Mouse (Mus musculus) cerebellum, adult 9-10 months (tissue): ENCODE measurements around the gene Rgs10.
A peak's percentile ranks its signal among the peaks of the same experiment; 100 is the strongest.

Source experiments
- DNase-seq: peaks from one replicate; pipeline ENCODE4 v3.0.0; 2022

The Rgs10 gene

DNA sequence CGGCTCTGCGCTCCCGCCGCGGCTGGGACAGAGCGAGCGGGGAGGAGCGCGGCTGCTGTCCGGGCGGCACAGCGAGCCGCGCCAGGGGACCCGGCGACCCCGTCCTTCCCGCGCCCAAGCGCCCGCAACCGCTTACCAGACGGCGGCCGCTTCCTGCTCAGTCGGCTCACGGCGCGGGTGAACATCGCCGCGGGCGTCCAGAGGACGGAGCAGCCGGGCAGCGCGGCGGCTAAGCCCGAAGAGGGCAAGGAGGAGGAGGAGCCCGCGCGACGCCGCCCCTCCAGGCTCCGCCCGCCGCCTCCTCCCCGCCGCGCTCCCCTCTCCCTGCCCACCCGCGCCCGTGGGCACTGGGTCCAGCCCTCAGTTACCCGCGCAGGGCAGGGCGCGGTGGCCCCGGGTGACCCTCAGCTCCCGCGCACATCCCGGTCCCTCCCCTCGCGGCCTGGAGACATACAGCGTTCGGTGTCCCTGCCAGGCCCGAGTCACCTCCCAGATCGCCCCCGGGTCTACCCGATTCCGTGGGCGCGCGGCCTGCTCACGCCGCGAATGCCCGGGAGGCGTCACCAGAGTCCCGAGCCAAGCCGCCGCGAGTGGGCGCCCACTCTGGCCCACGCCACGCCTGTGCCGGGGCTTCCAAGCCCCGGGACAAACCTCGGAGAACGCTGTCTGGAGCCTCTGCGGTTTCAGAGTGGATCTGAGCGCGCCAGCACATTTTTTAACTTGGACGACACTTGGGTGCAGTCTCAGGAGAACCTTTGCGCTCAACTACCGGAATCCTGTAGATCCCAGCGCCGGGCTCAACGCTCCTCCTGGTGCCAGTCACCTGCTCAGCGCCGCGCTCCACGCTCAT, at the start of gene Rgs10:
Gene Rgs10, minus strand, starts transcription at position 829 of the 850 bp plus-strand sequence.
- no peak for DNase-seq

DNA sequence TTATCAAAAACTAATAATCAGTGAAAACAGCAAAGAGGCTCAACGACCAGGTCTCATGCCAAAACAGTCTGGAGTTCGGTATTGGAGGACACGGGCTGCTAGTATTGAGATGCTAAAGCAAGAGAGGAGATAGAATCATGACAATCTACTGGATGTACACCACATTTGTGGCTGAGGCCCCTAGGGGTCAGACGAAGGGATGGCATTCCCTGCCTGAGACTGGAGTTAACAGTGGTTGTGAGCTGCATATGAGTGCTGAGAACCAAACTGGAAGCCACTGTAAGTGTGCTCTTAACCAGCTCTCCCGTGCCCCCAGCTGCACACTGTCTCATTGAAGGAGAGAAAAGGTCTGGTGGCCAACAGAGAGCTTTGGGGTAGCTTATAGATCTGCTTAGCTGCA, 43.8 kb upstream of the Rgs10 start:
- peak; percentile 54 for DNase-seq

GRCm38 (mm10) chr7:128461285-128462215, 43.0 kb upstream of the Rgs10 start, which contains the start of gene Tial1:
Gene Tial1, minus strand, starts transcription at chr7:128461717.
- DNase-seq = peak; percentile 99

DNA sequence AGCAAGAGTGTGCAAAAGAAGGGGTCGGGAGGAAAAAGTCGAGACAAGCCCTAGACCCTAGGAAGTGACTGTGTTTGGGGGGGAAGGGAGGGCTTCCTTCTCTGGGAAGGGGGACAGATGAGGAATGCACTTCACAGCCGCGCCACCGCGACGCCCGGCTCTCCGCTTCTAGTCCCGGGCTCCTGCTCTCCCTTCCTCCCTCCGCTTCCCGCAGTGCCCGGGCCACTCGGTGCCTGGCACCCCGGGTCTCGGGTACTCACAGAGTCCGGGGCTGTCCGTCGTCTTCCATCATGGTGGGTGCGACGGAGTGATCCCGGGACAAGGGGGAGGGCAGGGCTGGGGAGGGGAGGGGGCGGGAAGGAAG, 42.3 kb upstream of the Rgs10 start:
- DNase-seq = no peak

- DNase-seq = peak; percentile 53
These were observed 41.7 kb upstream of the Rgs10 start for GRCm38 (mm10) chr7:128460131-128460864.

DNA sequence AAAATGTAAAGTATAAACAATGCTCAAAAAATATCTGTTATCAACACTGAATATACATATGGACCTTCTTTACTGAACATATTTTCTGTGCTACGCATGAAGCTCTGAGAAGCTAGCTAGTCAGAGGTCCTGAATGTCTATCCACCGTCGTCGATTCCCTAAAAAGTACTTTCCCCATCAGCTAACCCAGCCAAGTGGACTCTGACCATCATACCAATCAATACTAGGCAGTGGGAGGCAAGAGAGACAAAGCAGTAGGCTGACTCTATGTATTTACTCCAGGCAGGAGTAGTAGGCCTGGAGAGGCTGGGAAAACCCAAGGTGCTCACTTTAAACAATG, 41.2 kb upstream of the Rgs10 start:
- peak; percentile 42 for DNase-seq

- DNase-seq = no peak
These were observed 39.5 kb upstream of the Rgs10 start for GRCm38 (mm10) chr7:128458011-128458410.

GRCm38 (mm10) chr7:128452731-128453130, 34.2 kb upstream of the Rgs10 start:
- DNase-seq = no peak

- no peak for DNase-seq
These were observed 22.0 kb upstream of the Rgs10 start for GRCm38 (mm10) chr7:128440584-128440983.

- DNase-seq = no peak
These were observed 20.7 kb upstream of the Rgs10 start for GRCm38 (mm10) chr7:128439251-128439650.

GRCm38 (mm10) chr7:128438131-128438530, 19.6 kb upstream of the Rgs10 start:
- DNase-seq = no peak

GRCm38 (mm10) chr7:128433213-128433612, 14.7 kb upstream of the Rgs10 start:
- DNase-seq = no peak

DNA sequence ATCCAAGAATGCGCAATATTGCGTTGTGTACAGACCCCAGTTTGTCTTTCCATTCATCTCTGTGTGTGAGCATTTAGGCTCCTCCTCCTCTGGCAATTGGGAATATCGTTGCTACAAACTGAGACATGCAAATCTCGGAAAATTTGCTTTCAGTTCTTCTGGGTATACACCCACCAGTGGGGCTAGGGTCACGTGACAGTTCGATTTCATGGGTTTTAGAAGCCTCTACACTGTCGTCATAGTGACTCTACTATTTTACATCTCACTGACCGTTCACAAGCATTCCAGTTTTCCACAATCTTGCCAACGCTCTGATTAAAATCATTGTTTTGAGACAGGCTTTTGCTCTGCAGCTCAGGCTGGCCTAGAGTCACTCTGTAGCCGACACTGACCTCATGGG, 14.0 kb upstream of the Rgs10 start:
- no peak for DNase-seq

- DNase-seq = no peak
These were observed 3.9 kb upstream of the Rgs10 start for GRCm38 (mm10) chr7:128422491-128422890.

GRCm38 (mm10) chr7:128421701-128422100, 3.1 kb upstream of the Rgs10 start:
- no peak for DNase-seq

GRCm38 (mm10) chr7:128419690-128420089, 1.1 kb upstream of the Rgs10 start:
- DNase-seq = no peak

DNA sequence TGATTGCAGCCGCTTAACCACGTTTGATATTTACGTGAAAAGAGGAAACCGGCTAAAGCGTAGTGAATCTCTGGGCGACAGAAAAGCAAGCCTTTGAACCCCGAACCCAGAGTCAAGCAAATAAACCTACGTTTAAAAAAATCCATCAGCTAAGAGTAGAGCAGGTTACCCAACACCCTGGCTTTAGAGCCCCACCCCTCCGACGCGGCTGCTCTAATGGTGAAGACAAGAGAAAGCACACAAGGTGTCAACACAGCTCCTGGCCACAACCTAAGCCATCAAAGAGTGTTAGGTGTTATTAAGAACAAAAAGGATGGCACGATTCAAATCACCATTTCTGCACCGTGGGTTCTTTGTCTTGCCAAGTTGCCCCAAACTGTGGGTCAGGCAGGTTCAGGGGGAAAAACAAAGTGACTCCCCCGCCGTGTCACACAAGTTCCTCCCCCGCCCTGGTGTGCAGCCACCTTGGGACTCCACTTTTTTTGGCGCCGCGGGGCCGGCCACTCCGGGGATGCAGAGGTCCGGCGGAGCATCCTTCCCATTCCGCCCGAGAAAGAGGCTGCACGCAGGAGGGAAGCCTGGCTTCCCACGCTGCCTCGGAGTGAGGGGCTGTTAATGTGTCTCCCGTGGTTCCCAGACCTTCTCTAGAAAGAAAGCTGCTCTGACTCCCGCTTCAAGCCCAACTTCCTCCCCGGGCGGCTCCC, 1.2 kb downstream of the Rgs10 start:
- DNase-seq = no peak

DNA sequence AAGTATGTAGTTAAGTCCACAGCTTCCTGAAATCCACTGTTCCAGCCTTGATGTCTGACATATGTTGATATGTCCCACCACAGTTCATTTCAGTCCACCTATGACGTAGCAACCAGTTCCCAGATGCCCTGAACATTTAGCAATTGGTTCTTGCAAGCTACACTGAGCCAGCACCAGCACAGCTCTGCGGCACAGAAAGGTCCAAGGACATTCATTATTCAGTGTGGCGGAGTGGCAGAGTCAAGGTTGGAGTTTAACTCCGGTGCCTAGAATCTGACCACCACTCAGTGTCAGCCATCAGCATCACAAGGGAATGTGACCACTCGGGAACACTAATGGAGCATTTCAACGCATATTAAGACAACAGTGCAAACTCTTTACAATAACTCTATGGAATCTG, 1.9 kb downstream of the Rgs10 start:
- DNase-seq = no peak

DNA sequence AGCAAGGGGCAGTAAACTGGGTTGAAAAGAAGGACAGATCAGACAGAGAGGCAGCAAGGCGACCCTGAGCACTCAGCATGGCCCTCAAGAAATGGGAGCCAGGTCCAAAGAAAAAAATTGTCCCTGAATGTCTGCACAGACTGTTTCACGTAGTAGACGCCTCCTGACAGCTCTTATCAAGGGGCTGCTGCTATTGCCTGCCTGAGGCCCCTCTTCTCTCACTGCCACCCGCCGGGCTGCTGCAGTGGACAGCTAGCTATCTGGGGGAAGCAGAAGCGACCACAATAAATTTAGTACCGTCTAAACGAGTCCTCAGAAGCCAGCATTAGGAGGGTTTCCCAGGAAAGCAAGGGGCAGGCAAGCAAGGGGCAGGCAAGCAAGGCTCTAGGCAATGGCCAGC, 4.1 kb downstream of the Rgs10 start:
- no peak for DNase-seq

- DNase-seq = no peak
These were observed 6.3 kb downstream of the Rgs10 start for GRCm38 (mm10) chr7:128412071-128412833.

DNA sequence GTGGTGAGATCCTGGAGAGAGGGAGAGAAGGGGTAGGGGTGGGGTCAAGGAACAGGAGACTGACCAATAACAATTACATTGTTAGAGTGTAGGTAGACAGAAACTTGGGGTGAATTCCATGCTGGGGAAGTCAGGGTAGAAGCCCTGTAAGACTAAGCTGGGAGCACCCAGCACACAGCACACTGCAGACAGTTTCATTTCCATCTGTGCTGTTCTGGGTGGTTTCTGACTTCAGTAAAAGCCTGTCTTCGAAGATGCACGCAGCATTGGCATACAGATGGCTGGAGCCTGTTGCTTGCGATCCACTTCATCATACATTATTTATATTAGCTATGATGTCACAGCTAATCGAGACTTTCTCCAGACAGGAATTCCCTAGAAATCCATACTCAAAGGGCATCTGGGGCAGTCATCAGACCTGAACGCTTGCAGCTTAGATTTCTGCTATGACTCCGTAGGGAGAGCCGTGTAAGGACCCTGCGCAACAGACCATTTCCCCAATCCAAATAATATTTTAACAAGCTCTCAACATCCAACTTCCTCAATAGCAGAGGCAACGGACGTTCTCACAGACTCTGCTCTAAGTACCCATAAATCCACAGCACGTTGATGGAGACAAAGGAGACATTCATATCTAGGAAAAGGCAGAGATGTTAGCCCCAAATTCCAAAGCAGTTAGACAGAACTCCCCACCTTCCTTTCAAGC, 7.7 kb downstream of the Rgs10 start:
- DNase-seq = no peak
